Mouse (Mus musculus) heart, postnatal 10 days (tissue): ENCODE measurements at regions not wholly inside any gene's neighbourhood (a gene's known extent, or its start where the extent isn't known, plus 50 kb on each side); places are given as distances from the start of the nearest gene placed in this dataset.
A peak's percentile ranks its signal among the peaks of the same experiment; 100 is the strongest.
"Not testable (repeated sequence)": the region's sequence is repeated elsewhere in the genome, so short reads cannot be mapped to it uniquely, and the experiment has no call there.

Experiments used
- DNase-seq, 2 experiments: peaks; one replicate each; pipeline ENCODE4 v3.0.0; 2021
- intact Hi-C: fragments of 180-260 bp; cut with DNase I; formaldehyde crosslinking; loops from one replicate; pipeline ENCODE4 v1.15.1; 2025

DNA sequence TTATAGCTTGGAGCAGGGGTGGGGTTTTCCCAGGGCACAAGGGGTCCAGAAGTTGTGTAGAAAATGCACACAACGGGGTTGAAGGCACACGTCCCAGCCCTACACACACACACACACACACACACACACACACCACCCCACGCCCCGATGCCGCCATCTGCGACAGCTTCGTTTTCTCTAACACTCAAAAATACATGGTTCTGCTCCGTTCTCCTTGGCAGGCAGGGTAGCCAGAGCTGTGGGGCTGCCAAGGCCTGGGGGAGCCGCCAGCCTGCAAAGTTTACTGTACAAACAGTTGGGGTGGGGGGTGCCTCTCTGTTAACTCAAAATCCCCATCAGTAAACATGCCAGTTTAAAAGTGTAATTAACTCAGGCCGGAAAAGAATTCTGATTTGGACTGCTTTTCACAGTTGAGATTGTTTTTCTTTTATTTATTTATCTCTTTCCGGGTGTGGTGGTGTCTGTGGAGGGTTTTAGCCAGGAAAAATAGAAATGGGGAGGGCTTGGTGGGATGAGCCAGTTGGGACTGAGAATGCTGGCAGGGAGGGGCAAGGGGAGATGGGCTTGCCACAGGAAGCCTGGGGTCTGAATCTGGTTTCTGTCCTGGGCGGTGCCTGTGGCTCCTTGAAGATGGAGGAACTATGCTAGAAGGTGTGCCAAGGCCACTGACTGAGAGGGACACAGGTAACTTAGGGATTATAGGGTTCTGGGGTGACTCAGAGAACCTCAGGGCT is 148.4 kb upstream of the Rtl1 start:
- intact Hi-C loops, result no loop called here

DNA sequence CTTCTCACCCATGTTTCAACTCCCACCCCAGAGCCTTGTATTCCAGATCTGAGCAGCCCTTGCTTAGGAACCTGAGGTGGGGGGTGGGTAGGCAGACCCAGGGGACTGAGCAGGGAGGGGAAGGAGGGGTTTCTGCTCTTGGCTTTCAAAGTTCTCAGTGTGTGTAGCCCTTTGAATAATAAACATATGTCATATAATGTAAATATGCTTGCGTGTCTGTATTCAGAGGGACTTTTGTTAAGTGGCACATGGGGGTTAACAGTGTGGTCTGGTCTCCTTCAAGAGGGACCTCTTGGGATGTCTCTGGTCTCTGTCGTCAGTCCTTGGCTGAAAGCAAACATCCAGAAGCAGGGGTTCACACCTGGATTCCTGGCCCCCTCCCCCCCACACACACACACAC is 149.1 kb upstream of the Rtl1 start:
- intact Hi-C loops, result no loop called here
- DNase-seq, result no peak

More for the DNA sequence above, 148.4 kb upstream of the Rtl1 start:
- DNase-seq, result peak; percentile 10 to 11

DNA sequence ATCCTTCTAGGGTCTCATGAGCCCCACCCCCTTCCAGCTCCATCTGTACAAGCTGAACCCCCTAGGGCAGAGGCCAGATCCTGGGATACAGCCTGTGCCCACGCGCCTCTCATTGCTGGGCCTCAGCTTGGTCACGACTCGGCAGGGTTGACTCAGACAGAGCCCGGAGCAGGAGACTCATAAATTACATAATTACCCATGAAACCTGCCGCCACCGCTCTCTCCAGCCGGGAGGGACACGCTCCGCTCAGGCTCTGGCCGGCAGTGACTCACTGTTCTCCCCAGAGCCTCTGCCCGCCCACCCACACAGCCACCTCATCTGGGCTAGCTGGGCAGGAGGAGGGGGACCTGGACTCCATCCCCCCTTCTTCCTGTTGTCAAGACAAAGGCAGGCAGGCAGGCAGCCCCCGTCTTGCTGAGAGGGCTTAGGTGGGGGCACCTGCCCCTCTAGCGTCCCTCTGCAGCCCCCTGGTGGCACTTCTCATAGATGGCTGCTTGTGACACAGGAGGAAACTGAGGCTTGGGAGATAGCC is 149.6 kb upstream of the Rtl1 start:
- intact Hi-C loops, result no loop called here
- DNase-seq, result peak; percentile 35 to 45

DNA sequence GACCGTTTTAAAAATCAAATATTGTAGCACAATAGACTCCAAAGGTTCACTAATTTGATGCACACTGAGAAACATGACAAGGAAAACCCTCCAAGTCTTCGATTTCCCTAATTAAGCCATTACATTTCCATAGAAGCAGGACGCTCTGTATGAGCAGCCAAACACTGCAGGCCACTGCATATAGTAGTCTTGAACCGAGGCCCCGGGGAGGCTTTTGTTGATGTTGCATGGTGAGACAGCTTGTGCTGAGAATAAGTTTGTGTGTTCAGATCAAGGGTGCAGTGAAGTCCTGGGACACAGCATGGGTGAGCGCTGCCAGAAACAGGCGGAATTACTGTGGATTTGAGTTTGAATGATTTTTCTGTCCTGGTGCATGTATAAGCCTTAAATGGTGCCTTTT is 154.9 kb upstream of the Rtl1 start:
- intact Hi-C loops, result no loop called here
- no peak for DNase-seq

DNA sequence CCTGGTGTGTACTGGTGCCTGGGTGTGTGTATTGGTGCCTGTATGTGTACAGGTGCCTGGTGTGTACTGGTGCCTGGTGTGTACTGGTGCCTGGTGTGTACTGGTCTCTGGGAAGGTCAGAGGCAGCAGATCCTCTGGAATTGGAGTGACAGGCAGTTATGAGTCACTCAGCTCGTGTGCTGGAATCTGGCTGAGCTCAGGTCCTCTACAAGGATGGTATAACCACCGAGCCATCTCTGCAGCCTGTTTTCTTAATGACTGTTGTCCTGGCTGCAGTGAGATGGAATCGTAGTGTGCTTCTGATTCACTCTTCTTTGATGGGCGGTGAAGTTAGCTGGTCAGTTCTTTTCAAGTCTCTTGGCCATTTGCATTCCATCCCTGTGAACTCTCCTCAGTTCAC is 164.2 kb upstream of the Rtl1 start:
- intact Hi-C loops, result no loop called here
- no peak for DNase-seq

DNA sequence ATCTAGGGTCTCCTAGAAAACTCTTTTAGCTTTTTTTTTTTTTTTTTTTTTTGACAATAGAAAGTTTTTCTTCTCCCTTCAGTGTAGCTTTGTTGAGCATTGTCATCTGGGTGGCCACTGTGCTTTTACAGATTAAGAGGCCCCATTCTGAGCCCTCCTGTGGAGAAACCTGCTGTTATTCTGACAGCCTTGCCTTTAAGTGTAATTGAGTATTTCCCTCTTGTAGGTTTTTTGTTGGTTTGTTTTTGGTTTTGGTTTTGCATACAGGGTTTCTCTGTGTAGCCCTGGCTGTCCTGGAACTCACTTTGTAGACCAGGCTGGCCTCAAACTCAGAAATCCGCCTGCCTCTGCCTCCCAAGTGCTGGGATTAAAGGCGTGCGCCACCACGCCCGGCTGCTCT is 166.5 kb upstream of the Rtl1 start:
- DNase-seq, intact Hi-C loops: not testable (repeated sequence)

DNA sequence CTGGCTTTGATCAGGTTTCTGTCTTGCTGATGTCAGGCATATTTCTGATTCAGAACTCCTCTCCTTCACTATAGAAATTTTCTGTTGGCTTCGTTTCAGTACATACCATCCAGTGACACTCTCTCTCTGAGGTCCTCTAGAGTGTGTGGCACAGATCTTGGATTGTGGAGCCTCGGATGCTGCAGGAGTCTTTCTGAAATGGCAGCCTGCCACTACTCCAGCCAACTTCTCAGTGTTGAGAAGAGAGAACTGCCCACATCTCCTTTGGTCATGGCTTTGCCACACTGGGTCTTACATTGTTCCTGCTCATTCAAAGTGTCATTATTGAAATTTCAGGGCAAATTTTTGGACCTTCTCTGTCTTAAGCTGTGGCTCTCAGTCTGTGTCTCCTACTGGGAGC is 172.4 kb upstream of the Rtl1 start:
- DNase-seq, result no peak
- intact Hi-C loops, result no loop called here

DNA sequence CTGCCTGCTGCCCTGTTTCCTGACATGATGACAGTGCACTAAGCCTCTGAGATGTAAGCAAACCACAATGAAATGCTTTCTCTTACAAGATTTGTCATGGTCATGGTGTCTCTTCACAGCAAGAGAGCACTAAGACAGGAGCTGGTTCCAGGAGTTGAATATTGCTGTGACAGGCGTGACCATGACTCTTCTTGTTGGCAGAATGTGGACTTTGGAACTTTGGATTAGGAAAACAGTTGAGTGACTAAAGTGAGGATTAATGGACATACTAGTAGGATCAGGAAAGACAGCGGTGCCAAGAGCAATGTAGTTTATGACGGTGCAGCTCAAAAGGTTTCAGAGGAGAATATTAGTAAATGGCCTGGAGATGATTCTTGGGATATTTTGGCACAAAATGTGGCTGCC is 173.8 kb upstream of the Rtl1 start:
- DNase-seq, result no peak
- intact Hi-C loops, result no loop called here

DNA sequence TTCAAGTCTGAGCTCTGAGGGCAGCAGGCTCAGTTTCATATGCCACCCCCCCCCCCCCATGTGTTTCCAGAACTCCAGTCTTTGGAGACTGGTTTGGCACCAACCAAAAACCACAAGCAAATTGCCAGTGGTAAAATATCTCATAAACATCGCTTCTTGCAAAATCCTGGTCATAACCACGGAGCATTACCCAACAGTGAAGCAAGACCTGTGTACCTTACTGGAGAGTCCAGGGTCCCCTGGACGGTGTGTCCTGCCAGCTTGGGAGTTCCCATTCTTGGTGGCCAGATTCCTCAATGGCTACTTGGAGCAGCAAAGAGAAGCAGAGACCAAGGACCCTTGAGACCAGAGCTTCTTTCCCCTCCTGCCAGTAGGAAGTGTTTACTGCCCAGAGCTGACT is 198.7 kb upstream of the Rtl1 start:
- DNase-seq, result no peak
- intact Hi-C loops, result no loop called here

DNA sequence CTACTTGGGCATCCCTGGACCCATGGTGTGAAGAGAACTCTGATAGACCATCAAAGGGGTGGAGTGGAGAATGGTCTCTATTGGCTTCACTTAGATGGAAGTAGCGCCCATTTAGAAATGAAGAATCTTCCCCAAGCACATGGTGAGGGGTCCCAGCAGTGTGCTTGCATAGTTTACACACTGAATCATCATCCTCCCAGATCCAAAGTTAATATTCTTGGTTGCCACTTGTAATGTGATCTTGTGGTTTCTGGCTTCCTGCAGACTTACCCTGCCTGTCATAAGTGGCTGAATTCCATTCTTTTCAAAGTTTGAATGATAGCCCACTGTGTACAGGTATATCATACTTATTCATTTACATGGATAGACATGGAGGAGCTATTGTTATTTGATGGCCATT is 199.3 kb upstream of the Rtl1 start:
- no peak for DNase-seq
- intact Hi-C loops, result no loop called here

DNA sequence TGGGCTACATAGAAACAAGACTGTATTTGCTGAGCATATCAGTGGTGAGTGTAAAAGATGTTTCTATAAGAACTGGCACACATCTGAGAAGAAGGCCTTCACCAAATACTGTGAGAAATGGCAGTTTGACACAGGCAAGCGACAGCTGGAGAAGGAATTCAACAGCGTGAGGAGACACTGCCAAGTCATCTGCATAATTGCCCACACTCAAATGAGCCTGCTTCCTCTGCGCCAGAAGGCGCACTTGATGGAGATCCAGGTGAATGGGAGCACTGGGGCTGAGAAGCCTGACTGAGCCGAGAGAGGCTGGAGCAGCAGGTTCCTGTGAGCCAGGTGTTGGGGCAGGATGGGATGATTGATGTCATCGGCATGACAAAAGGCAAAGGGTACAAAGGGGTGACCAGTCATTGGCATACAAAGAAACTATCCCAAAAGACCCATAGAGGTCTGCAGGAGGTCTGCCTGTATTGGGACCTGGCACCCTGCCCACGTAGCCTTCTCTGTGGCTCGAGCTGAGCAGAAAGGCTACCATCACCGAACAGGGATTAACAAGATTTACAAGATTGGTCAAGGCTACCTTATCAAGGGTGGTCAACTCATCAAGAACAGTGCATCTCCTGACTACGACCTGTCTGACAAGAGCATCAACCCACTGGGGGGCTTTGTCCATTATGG is 227.2 kb upstream of the Rtl1 start:
- intact Hi-C loops, result no loop called here
- no peak for DNase-seq

DNA sequence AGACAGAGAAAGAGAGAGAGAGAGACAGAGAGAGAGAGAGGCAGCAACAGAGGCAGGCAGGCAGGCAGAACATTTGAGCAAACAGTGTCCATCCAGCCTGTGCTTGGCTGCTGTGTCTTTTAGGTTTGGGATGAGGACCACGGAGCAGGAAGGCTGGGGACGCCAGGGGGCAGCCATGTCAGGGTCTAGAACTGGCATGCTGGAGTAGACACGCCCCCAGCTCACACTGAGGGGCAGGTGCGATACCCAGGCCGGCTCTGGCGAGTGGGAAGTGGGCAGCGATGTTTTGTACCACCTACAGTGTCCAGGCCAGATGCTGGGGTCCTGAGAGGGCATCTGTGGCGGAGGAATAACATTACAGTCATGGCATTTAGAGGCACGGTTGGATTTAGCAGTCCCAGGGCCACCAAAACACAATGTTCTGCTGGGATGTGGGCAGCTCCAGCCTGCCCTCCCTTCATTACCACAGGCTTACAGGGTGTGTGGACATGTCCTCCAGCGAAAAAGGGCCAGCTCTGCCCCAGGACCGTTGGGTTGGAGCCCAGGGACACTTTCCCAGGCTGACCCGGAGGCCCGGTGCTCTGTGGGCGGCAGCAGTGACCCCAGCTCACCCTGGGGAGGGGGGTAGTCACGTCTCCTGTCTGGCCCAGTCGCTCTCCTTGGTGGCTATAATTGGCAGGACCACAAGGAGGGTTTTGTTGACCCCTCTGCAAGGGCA is 230.3 kb upstream of the Rtl1 start:
- DNase-seq, result peak; percentile 8 to 42
- intact Hi-C loops, result loop anchor here (2.0 kb wide), 1 partner anchor 542 kb away; no protein-coding TSS in a partner anchor

DNA sequence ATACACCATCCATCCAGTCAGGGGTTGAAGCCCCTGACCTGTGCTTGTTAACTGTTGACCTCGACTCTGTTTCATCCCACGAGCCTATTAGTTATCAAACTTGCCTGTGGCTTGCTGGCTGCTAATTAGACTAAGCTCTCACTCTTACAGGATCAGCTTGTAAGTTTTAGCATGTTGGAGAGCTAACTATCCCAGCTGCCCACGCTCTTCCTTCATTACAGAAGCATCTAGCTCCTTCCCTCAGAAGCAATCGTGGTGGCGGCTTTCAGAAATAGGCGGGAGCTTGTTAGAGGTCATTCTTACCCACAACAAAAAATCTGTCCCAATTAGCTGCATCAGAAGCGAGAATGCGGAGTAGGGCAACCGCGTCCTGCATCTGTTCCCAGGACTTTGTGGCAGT is 232.8 kb upstream of the Rtl1 start:
- intact Hi-C loops, result no loop called here
- DNase-seq, result no peak

DNA sequence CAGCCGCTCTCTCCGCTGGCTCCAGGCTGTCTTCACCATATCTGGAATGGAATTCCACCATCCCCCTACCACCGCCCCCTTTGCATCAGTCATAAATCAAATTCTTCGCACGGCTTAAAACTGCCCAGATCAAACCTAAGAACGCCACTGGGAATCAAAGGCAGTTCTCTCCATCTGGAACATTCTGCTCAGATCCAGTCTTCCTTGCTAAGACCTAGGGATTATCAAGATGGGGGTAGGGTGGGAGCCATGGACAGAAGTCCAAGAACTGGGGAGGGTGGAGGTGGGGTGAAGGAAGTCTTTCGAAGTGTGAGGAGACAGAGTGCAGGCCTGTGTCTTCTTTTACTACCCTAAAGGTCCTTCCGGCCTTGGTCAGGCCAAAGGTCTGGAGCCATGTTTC is 236.4 kb upstream of the Rtl1 start:
- intact Hi-C loops, result no loop called here
- no peak for DNase-seq

DNA sequence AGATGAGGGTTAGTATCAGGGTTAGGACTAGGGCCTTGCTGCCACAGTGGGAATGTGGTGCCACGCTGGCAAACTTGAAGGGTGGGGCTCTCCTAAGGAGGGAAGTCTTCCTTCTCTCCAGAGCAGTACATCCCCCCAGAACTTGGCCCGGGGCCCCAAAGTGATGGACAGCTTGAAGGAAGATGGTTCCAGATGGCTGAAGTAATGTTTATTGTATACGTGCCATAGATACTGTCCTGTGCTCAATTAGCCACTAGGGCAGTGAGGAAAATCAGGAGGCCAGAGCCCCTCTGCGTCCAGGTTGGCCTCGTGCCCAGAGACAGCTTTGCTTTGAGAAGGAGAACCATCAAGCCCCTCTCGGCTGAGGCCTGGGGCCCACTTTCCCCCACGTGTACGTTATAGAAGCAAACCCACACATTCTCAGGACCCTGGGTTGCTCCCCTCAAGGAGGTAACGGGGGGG is 239.0 kb upstream of the Rtl1 start:
- DNase-seq, result peak in 1 of 2 experiments; percentile 5
- intact Hi-C loops, result no loop called here

DNA sequence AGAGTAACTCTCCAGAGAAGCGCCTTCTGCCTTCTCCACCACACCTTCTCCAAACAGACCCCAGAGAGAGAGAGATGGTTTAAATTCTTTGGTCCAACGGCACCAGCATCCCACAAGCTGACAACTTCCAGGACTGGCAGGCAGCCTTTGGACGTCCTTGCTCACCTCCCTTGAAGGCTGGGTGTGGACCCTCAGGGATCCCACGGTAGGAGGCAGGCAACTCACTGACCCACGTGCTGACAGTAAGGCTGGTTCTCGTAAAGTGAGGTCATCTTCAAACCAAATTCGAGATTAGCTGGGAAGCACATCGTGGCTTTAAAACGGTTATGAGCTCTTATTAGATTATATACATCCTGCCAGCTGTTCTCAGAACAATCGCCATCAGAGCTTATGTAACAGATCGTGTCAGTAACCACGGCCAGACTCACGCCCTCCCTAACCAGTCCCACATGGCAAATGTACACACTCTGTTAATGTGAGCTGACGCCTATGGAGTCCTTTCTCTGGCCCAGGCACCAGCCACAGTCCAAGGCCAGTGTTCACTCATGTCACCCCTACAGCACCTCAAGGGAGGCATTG is 239.9 kb upstream of the Rtl1 start:
- DNase-seq, result no peak
- intact Hi-C loops, result no loop called here

DNA sequence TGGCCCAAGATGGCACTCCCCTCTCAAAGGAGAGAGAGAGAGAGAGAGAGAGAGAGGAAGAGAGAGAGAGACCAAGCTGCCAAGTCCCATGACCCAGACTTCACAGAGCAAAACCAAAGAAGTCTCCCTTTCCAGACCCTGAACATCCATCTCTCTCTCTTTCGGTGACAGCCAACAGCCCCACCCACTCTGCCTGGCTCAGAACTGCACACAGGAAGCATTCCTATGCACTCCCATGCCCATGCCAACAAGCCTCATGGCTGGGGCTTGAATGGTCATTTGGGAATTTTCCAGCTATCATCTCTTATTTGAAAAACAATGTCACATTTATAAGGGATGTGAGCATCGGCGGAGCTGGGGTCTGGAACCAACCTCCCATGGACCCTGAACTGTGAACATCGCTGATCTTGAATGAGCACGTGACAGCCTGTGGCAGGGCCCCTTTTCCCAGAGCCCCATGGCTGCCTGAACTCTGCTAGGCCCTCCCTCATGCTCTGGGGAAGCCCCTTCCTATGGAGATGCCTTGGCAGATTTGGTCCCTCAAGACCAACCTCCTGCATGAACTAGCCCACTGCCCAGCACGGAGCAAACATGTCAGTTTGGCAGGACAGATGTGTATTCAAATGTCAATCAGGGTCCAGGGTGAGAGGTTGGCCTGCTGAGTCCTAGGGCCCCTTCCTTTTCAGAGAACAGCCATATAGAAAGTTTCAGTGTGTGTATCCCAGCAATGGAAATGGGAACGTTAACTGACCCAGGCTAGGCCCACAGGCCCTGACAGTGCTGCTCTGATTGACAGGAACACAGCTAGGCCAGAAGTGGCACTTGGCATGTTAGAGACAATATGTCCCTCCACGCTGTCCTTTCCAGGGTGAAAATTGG is 244.8 kb upstream of the Rtl1 start:
- DNase-seq, result no peak
- intact Hi-C loops, result no loop called here

DNA sequence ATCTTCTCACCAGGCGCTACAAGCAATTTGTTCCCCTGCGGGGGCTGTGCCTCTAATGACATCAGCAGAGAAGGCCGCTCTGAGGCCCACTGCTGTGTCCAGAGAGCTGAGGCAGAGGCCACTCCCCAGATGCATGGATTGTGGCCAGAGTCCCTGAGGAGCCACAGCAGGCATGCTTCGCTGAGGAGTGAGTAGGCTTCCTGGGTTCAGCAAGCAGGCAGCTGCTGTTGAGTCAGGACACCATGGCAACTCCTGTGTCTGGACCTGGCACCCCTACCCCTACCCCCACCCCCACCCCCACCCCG is 245.4 kb upstream of the Rtl1 start:
- intact Hi-C loops, result no loop called here

DNA sequence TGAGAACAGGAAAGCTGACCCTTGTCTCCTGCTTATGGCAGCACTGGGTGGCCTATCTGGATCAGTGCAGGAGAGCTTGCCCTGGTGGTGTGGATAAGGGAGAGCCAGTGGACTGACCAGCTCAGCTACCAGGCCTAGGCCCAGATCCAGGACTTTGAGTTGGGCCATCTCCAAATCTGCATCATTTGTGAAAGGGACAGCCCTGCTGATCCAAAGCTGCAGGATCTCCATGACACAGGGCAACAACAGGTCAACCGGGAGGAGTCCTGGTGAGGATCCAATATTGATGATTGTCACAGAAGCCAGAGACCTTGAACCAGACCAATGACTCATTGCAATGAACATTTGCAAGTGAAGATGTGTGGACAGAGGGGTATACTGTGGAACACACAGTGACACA is 256.2 kb upstream of the Rtl1 start:
- intact Hi-C loops, result no loop called here
- DNase-seq, result no peak

More for the DNA sequence above, 245.4 kb upstream of the Rtl1 start:
- DNase-seq, result peak; percentile 15 to 31

DNA sequence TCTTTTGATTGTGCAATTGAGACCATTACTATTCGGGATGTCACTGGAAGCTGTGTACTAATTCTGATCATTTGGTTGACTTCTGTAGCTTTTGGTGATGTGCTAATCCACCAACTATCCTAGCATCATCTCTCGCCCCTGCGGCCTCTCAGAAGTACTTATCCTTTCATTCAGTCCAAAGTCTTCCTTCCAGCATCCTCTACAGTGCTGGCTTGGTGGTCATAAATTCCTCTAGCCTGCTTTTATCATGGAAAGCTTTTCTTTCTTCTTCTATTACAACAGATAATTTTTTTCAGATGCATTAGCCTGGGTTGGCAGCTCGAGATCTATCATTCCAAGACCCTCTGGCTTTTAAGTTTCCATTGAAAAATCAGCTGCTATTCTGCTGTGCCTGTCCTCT is 257.6 kb upstream of the Rtl1 start:
- DNase-seq, result no peak
- intact Hi-C loops, result no loop called here
